Mouse (Mus musculus) testis, adult 2 months (tissue): ENCODE results near the gene Mt3.
A peak's percentile ranks its signal among the peaks of the same experiment; 100 is the strongest.

ENCODE experiments used
- CTCF ChIP-seq: fragments of 200-500 bp; IDR thresholded peaks from 2 replicates; pipeline ENCODE4 v1.5.1; 2012; ENCODE audit warnings: low read depth, mild to moderate bottlenecking, inconsistent platforms, low read length, moderate library complexity; ENCODE audit not compliant: control insufficient read depth, insufficient read depth, insufficient replicate concordance
- POLR2A ChIP-seq: fragments of 200-500 bp; IDR thresholded peaks from 2 replicates; pipeline ENCODE4 v1.6.1; 2012; ENCODE audit warnings: low read depth, mild to moderate bottlenecking, inconsistent platforms, low read length, moderate library complexity; ENCODE audit not compliant: control insufficient read depth

DNA sequence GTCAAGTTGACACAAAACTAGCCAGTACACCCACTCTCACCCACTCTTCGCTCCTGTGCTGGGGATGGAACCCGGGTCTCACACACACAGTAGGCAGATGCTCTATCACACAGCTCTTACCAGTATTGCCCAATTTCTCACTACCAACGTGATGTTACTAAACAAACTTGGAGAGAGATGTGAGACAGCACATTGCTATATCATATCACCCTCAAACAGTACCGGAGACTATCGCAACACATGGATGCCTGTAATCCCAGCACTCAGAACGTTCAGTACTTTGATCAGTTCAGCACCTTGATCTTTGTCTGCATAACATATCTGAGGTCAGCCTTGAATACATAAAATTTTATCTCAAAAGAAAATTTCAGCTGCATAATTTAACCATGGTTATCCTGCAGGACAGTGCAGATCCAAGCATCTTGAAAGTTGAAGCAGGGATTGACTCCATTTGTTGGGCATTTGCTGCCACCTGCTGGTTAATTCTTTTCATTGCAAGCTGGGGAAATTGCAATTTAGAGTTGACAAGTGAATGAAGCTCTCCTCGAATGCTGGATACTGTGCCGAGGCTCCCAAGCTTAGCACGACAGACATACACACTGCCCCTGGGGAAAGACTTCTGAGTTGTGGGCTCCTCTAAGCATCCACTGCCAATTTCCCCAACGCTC lies 46.9 kb downstream of the Mt3 start:
- TF ChIP-seq CTCF (peak; percentile 51; the same call in 1 of the 2 replicates), POLR2A (no peak)
